Mouse (Mus musculus) lung, embryonic 16.5 days (tissue): ENCODE measurements around the gene Wdr95. TPM values are rescaled to one million over a fixed set of nuclear protein-coding genes. Genes with fewer than 3 reads are reported as not detected.

Experiments used
- ATAC-seq: fragments of 200-750 bp; cut with Nextera tagmentation; 2 replicates; pipeline ENCODE4 v1.8.0; 2017; ENCODE audit warnings: low read depth, mild to moderate bottlenecking, moderate library complexity
- H3K27ac ChIP-seq: fragments of 300-500 bp; sonication (generic); 2 replicates; pipeline ENCODE4 v1.5.1; 2014; ENCODE audit warnings: mild to moderate bottlenecking, control low read depth, low read length
- H3K27me3 ChIP-seq: fragments of 300-500 bp; sonication (generic); 2 replicates; pipeline ENCODE4 v1.6.1; 2014; ENCODE audit warnings: low read depth, low read length, mixed read lengths; ENCODE audit not compliant: control insufficient read depth, insufficient read depth
- H3K36me3 ChIP-seq: fragments of 300-500 bp; sonication (generic); 2 replicates; pipeline ENCODE4 v1.6.1; 2014; ENCODE audit warnings: low read length; ENCODE audit not compliant: control insufficient read depth, insufficient read depth
- H3K4me1 ChIP-seq: fragments of 300-500 bp; sonication (generic); replicated peaks from 2 replicates; pipeline ENCODE4 v1.6.1; 2014; ENCODE audit warnings: low read length, mixed read lengths; ENCODE audit not compliant: control insufficient read depth, insufficient read depth
- H3K4me2 ChIP-seq: fragments of 300-500 bp; sonication (generic); 2 replicates; pipeline ENCODE4 v1.6.1; 2014; ENCODE audit warnings: low read depth, low read length, control low read depth
- H3K4me3 ChIP-seq: fragments of 300-500 bp; sonication (generic); 2 replicates; pipeline ENCODE4 v1.5.1; 2014; ENCODE audit warnings: mild to moderate bottlenecking, low read length, control low read depth
- H3K9ac ChIP-seq: fragments of 300-500 bp; sonication (generic); 2 replicates; pipeline ENCODE4 v1.6.1; 2014; ENCODE audit warnings: low read length, control low read depth
- H3K9me3 ChIP-seq: fragments of 300-500 bp; sonication (generic); 2 replicates; pipeline ENCODE4 v1.6.1; 2016; ENCODE audit warnings: low read length; ENCODE audit not compliant: control insufficient read depth
- WGBS: fragments of 180-500 bp; shearing (Covaris S2); extraction: QIAGEN DNeasy Blood & Tissue Kit; methylation state at CpG from one replicate; pipeline ENCODE4 v1.1.7; 2014; 5-methylcytosine and 5-hydroxymethylcytosine counted together
- polyA plus RNA-seq: library from polyadenylated mRNA; unstranded; fragments of >200 nt; fragmentation: Nextera tagmentation; extraction: Ambion mirVana; gene quantifications from 2 replicates; pipeline ENCODE4 v1.2.1, GENCODE M21; 2015

The Wdr95 gene
- polyA plus RNA-seq, 1 experiment from 2014 or later: 0.19 TPM

DNA sequence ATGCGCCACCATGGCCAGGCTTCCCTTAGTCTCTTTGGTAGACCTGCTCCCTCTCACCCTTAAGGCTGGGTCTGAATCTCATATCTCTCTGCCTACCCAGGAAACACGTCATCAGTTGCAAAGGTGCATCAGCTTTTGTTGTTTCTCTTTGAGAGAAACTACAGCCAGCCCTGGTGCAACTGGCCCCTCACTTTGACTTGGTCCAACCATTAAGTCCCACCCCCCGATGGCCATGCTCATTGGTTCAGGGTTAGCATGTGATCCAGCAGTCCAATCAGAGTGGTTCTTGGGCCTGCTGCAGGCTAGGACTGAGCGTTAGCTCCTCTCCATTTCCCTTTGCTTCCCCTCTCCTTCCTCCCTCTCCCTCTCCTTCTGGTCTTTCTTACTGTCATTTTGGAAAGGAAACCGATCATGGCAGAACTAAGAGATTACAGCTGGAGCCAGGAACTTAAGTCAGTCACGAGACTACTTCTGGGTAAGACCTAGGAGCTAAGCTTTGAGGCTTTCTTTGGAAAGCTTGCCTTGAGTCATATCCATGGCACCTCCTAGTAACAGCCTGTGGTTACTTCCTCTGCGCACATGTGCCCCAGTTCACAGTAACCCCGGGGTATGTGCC lies 112.9 kb downstream of the Wdr95 start:
- Histone ChIP-seq H3K27ac (no peak overlapping the region), H3K27me3 (no peaks in the 10 kb centered on the region), H3K4me2 (no peak overlapping the region), H3K4me3 (no peak overlapping the region), H3K36me3 (no peaks in the 10 kb centered on the region), H3K9ac (no peak overlapping the region), H3K4me1 (peaks cover 3% of the 10 kb centered on the region), H3K9me3 (no peaks in the 10 kb centered on the region)
- ATAC-seq: no peak
- 79% methylated on average over 8 of the region's 8 CpGs for WGBS

- Histone ChIP-seq H3K4me2 (no peak overlapping the region), H3K36me3 (no peaks in the 10 kb centered on the region), H3K9ac (no peak overlapping the region), H3K9me3 (no peaks in the 10 kb centered on the region), H3K27ac (no peak overlapping the region), H3K4me3 (no peak overlapping the region), H3K4me1 (peaks cover 1% of the 10 kb centered on the region), H3K27me3 (no peaks in the 10 kb centered on the region)
- 57% methylated on average over 6 of the region's 6 CpGs for WGBS
- ATAC-seq: no peak
Measured at GRCm38 (mm10) chr5:149642366-149642765, 113.9 kb downstream of the Wdr95 start.

- Histone ChIP-seq H3K27ac (no peak overlapping the region), H3K27me3 (no peaks in the 10 kb centered on the region), H3K9ac (no peak overlapping the region), H3K36me3 (no peaks in the 10 kb centered on the region), H3K4me1 (0 out of 2 replicates have a peak, but pooled peaks cover 1% of the 10 kb centered on the region), H3K9me3 (no peaks in the 10 kb centered on the region), H3K4me3 (no peak overlapping the region), H3K4me2 (no peak overlapping the region)
- WGBS: 74% methylated on average over 11 of the region's 11 CpGs
- no peak for ATAC-seq
Measured at GRCm38 (mm10) chr5:149642783-149643509, 114.5 kb downstream of the Wdr95 start.

- no peak overlapping the region for H3K4me3 ChIP-seq
- H3K4me2 ChIP-seq: no peak overlapping the region
- H3K9me3 ChIP-seq: no peaks in the 10 kb centered on the region
- no peak for ATAC-seq
- no peaks in the 10 kb centered on the region for H3K27me3 ChIP-seq
- no peaks in the 10 kb centered on the region for H3K36me3 ChIP-seq
- H3K4me1 ChIP-seq: peaks cover 15% of the 10 kb centered on the region
- H3K27ac ChIP-seq: no peak overlapping the region
- WGBS: 45% methylated on average over 8 of the region's 8 CpGs
- H3K9ac ChIP-seq: no peak overlapping the region
Measured at GRCm38 (mm10) chr5:149647367-149648115, 119.1 kb downstream of the Wdr95 start.

- 36% methylated on average over 4 of the region's 4 CpGs for WGBS
- H3K4me2 ChIP-seq: no peak overlapping the region
- H3K36me3 ChIP-seq: no peaks in the 10 kb centered on the region
- H3K27me3 ChIP-seq: no peaks in the 10 kb centered on the region
- ATAC-seq: peak; percentile 47
- H3K4me1 ChIP-seq: peaks cover 15% of the 10 kb centered on the region
- no peak overlapping the region for H3K9ac ChIP-seq
- no peak overlapping the region for H3K27ac ChIP-seq
- H3K4me3 ChIP-seq: no peak overlapping the region
- no peaks in the 10 kb centered on the region for H3K9me3 ChIP-seq
Measured at GRCm38 (mm10) chr5:149648196-149648595, 119.7 kb downstream of the Wdr95 start.

GRCm38 (mm10) chr5:149648895-149649406 lies 120.5 kb downstream of the Wdr95 start:
- ATAC-seq: peak; percentile 23; the same call in 1 of the 2 replicates
- H3K4me1 ChIP-seq: peaks cover 15% of the 10 kb centered on the region
- H3K36me3 ChIP-seq: no peaks in the 10 kb centered on the region
- H3K9me3 ChIP-seq: no peaks in the 10 kb centered on the region
- H3K27me3 ChIP-seq: no peaks in the 10 kb centered on the region
- H3K4me3 ChIP-seq: no peak overlapping the region
- H3K4me2 ChIP-seq: no peak overlapping the region
- 45% methylated on average over 6 of the region's 6 CpGs for WGBS
- no peak overlapping the region for H3K27ac ChIP-seq
- no peak overlapping the region for H3K9ac ChIP-seq

DNA sequence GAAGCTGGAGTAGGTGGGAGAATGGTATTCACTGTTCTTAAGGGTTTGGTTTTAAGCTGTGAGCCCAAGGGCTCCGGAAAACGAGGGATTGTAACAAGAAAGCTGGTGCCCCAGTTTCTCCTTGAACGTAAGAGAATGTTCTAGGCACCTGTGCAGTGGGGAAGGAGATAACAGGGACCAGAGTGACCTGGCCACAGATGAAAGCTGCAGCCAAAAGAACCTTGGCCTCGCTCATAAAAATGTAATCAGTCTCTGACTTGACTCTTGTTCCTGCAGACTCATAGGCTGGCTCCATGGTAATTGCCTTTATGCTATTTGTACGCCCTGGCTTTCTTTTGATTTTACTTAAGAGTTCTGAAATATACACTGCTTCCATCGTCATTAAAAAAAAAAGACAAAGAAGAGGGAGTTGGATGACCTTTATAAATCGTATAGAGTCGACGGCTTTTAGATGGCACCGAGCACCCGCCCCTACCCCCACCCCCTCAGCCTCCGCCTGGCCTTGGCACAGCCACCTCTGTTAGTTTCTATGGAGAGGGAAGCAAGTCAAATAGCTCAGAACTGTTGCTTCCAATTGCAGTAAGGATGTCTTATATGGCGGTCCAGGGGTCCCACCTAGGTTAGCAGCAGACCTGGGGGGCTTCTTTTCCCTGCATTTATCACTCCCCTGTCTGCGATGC lies 121.2 kb downstream of the Wdr95 start:
- ATAC-seq: no peak
- peaks cover 15% of the 10 kb centered on the region for H3K4me1 ChIP-seq
- H3K9me3 ChIP-seq: no peaks in the 10 kb centered on the region
- H3K4me3 ChIP-seq: no peak overlapping the region
- no peaks in the 10 kb centered on the region for H3K27me3 ChIP-seq
- 59% methylated on average over 14 of the region's 14 CpGs for WGBS
- H3K4me2 ChIP-seq: no peak overlapping the region
- H3K27ac ChIP-seq: no peak overlapping the region
- no peak overlapping the region for H3K9ac ChIP-seq
- H3K36me3 ChIP-seq: no peaks in the 10 kb centered on the region

GRCm38 (mm10) chr5:149650179-149650553 lies 121.7 kb downstream of the Wdr95 start:
- peak; percentile 20; the same call in 1 of the 2 replicates for ATAC-seq
- Histone ChIP-seq H3K9me3 (no peaks in the 10 kb centered on the region), H3K4me2 (no peak overlapping the region), H3K4me1 (peaks cover 15% of the 10 kb centered on the region), H3K4me3 (no peak overlapping the region), H3K9ac (no peak overlapping the region), H3K27me3 (no peaks in the 10 kb centered on the region), H3K27ac (no peak overlapping the region), H3K36me3 (no peaks in the 10 kb centered on the region)
- WGBS: 32% methylated on average over 4 of the region's 4 CpGs

DNA sequence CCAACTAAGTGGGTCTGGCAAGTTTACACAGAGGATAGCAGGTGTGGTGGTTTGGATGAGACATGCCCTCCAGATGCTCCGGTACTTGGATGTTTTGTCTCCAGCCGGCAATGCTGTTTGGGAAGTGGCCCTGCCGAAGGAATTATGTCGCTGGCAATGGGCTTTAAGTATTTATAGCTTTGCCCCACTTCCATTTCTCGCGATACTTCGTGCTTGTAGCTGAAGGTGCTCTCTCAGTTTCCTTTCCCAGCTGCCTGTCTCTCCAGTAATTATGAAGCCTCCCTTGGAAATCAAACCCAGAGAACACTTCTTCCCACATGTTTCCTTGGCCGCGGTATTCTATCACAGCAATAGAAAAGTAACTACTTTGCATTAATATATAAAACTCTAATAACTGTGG lies 127.2 kb downstream of the Wdr95 start:
- no peaks in the 10 kb centered on the region for H3K4me1 ChIP-seq
- H3K36me3 ChIP-seq: no peaks in the 10 kb centered on the region
- H3K4me3 ChIP-seq: no peak overlapping the region
- no peaks in the 10 kb centered on the region for H3K27me3 ChIP-seq
- no peak overlapping the region for H3K27ac ChIP-seq
- H3K9me3 ChIP-seq: no peaks in the 10 kb centered on the region
- ATAC-seq: no peak
- H3K4me2 ChIP-seq: no peak overlapping the region
- H3K9ac ChIP-seq: no peak overlapping the region
- WGBS: 86% methylated on average over 9 of the region's 9 CpGs
